Mouse (Mus musculus): Measurements from ENCODE around the gene Sctr. TPM values are rescaled to one million over a fixed set of nuclear protein-coding genes. Genes with fewer than 3 reads are reported as not detected.

Sctr gene
- polyA plus RNA-seq, 1 experiment from 2014 or later, result 0.76 TPM

GRCm38 (mm10) chr1:120021951-120022350 lies 15.3 kb downstream of the Sctr start:
- no peak overlapping the region for H3K9ac ChIP-seq (ENCODE audit: low read depth, low read length)
- H3K9me3 ChIP-seq (ENCODE audit: control insufficient read depth, low read length), result no peaks in the 10 kb centered on the region
- H3K36me3 ChIP-seq (ENCODE audit: control insufficient read depth, insufficient read depth, low read length), result no peaks in the 10 kb centered on the region
- ATAC-seq, result no peak
- H3K27me3 ChIP-seq (replicated peaks; ENCODE audit: control insufficient read depth, insufficient read depth, low read length), result no peaks in the 10 kb centered on the region
- H3K4me2 ChIP-seq (ENCODE audit: low read length), result no peak overlapping the region
- no peaks in the 10 kb centered on the region for H3K4me1 ChIP-seq (ENCODE audit: control insufficient read depth, insufficient read depth, low read depth, low read length)
- H3K4me3 ChIP-seq (ENCODE audit: low read length), result no peak overlapping the region
- no peak overlapping the region for H3K27ac ChIP-seq (ENCODE audit: low read depth, low read length)
- WGBS, result 83% methylated on average over 17 of the region's 17 CpGs

- Histone ChIP-seq H3K36me3 (ENCODE audit: control insufficient read depth, insufficient read depth, low read length) (no peaks in the 10 kb centered on the region), H3K9ac (ENCODE audit: low read depth, low read length) (no peak overlapping the region), H3K27me3 (replicated peaks; ENCODE audit: control insufficient read depth, insufficient read depth, low read length) (no peaks in the 10 kb centered on the region), H3K4me1 (ENCODE audit: control insufficient read depth, insufficient read depth, low read depth, low read length) (no peaks in the 10 kb centered on the region), H3K27ac (ENCODE audit: low read depth, low read length) (no peak overlapping the region), H3K4me2 (ENCODE audit: low read length) (no peak overlapping the region), H3K9me3 (ENCODE audit: control insufficient read depth, low read length) (no peaks in the 10 kb centered on the region), H3K4me3 (ENCODE audit: low read length) (no peak overlapping the region)
- ATAC-seq, result no peak
- WGBS, result 67% methylated on average over 10 of the region's 10 CpGs
Measured at GRCm38 (mm10) chr1:120024331-120025049, 17.8 kb downstream of the Sctr start.

GRCm38 (mm10) chr1:120025050-120025439 lies 18.4 kb downstream of the Sctr start:
- H3K27ac ChIP-seq (ENCODE audit: low read depth, low read length), result no peak overlapping the region
- no peak overlapping the region for H3K9ac ChIP-seq (ENCODE audit: low read depth, low read length)
- 24% methylated on average over 2 of the region's 2 CpGs for WGBS
- no peaks in the 10 kb centered on the region for H3K36me3 ChIP-seq (ENCODE audit: control insufficient read depth, insufficient read depth, low read length)
- no peak overlapping the region for H3K4me2 ChIP-seq (ENCODE audit: low read length)
- H3K27me3 ChIP-seq (replicated peaks; ENCODE audit: control insufficient read depth, insufficient read depth, low read length), result no peaks in the 10 kb centered on the region
- no peak for ATAC-seq
- H3K4me1 ChIP-seq (ENCODE audit: control insufficient read depth, insufficient read depth, low read depth, low read length), result no peaks in the 10 kb centered on the region
- H3K4me3 ChIP-seq (ENCODE audit: low read length), result no peak overlapping the region
- H3K9me3 ChIP-seq (ENCODE audit: control insufficient read depth, low read length), result no peaks in the 10 kb centered on the region

- no peaks in the 10 kb centered on the region for H3K9me3 ChIP-seq (ENCODE audit: control insufficient read depth, low read length)
- no peaks in the 10 kb centered on the region for H3K36me3 ChIP-seq (ENCODE audit: control insufficient read depth, insufficient read depth, low read length)
- no peak overlapping the region for H3K27ac ChIP-seq (ENCODE audit: low read depth, low read length)
- H3K4me2 ChIP-seq (ENCODE audit: low read length), result no peak overlapping the region
- no peak for ATAC-seq
- WGBS, result 58% methylated on average over 4 of the region's 4 CpGs
- H3K4me3 ChIP-seq (ENCODE audit: low read length), result no peak overlapping the region
- H3K9ac ChIP-seq (ENCODE audit: low read depth, low read length), result no peak overlapping the region
- no peaks in the 10 kb centered on the region for H3K27me3 ChIP-seq (replicated peaks; ENCODE audit: control insufficient read depth, insufficient read depth, low read length)
- H3K4me1 ChIP-seq (ENCODE audit: control insufficient read depth, insufficient read depth, low read depth, low read length), result no peaks in the 10 kb centered on the region
Measured at GRCm38 (mm10) chr1:120027693-120028092, 21.0 kb downstream of the Sctr start.

- no peak; the same call in 1 of the 2 replicates for ATAC-seq
- Histone ChIP-seq H3K36me3 (ENCODE audit: control insufficient read depth, insufficient read depth, low read length) (no peaks in the 10 kb centered on the region), H3K4me1 (ENCODE audit: control insufficient read depth, insufficient read depth, low read depth, low read length) (no peaks in the 10 kb centered on the region), H3K27ac (ENCODE audit: low read depth, low read length) (no peak overlapping the region), H3K4me2 (ENCODE audit: low read length) (no peak overlapping the region), H3K9me3 (ENCODE audit: control insufficient read depth, low read length) (no peaks in the 10 kb centered on the region), H3K9ac (ENCODE audit: low read depth, low read length) (no peak overlapping the region), H3K4me3 (ENCODE audit: low read length) (no peak overlapping the region), H3K27me3 (replicated peaks; ENCODE audit: control insufficient read depth, insufficient read depth, low read length) (no peaks in the 10 kb centered on the region)
- 76% methylated on average over 3 of the region's 3 CpGs for WGBS
Measured at GRCm38 (mm10) chr1:120030474-120030873, 23.8 kb downstream of the Sctr start.

GRCm38 (mm10) chr1:120032804-120033468 lies 26.2 kb downstream of the Sctr start:
- Histone ChIP-seq H3K27ac (ENCODE audit: low read depth, low read length) (no peak overlapping the region), H3K27me3 (replicated peaks; ENCODE audit: control insufficient read depth, insufficient read depth, low read length) (no peaks in the 10 kb centered on the region), H3K9me3 (ENCODE audit: control insufficient read depth, low read length) (no peaks in the 10 kb centered on the region), H3K9ac (ENCODE audit: low read depth, low read length) (no peak overlapping the region), H3K4me2 (ENCODE audit: low read length) (no peak overlapping the region), H3K4me1 (ENCODE audit: control insufficient read depth, insufficient read depth, low read depth, low read length) (no peaks in the 10 kb centered on the region), H3K4me3 (ENCODE audit: low read length) (no peak overlapping the region), H3K36me3 (ENCODE audit: control insufficient read depth, insufficient read depth, low read length) (no peaks in the 10 kb centered on the region)
- ATAC-seq, result peak; percentile 73; the same call in 1 of the 2 replicates
- WGBS, result 50% methylated on average over 10 of the region's 10 CpGs

- Histone ChIP-seq H3K36me3 (ENCODE audit: control insufficient read depth, insufficient read depth, low read length) (no peaks in the 10 kb centered on the region), H3K4me1 (ENCODE audit: control insufficient read depth, insufficient read depth, low read depth, low read length) (no peaks in the 10 kb centered on the region), H3K27me3 (replicated peaks; ENCODE audit: control insufficient read depth, insufficient read depth, low read length) (no peaks in the 10 kb centered on the region), H3K27ac (ENCODE audit: low read depth, low read length) (no peak overlapping the region), H3K9ac (ENCODE audit: low read depth, low read length) (no peak overlapping the region), H3K4me3 (ENCODE audit: low read length) (no peak overlapping the region), H3K9me3 (ENCODE audit: control insufficient read depth, low read length) (no peaks in the 10 kb centered on the region), H3K4me2 (ENCODE audit: low read length) (no peak overlapping the region)
- no peak for ATAC-seq
- WGBS, result 87% methylated on average over 2 of the region's 2 CpGs
Measured at GRCm38 (mm10) chr1:120033469-120033854, 26.8 kb downstream of the Sctr start.

GRCm38 (mm10) chr1:120034793-120035192 lies 28.1 kb downstream of the Sctr start:
- Histone ChIP-seq H3K27me3 (replicated peaks; ENCODE audit: control insufficient read depth, insufficient read depth, low read length) (no peaks in the 10 kb centered on the region), H3K9me3 (ENCODE audit: control insufficient read depth, low read length) (no peaks in the 10 kb centered on the region), H3K4me2 (ENCODE audit: low read length) (no peak overlapping the region), H3K27ac (ENCODE audit: low read depth, low read length) (no peak overlapping the region), H3K36me3 (ENCODE audit: control insufficient read depth, insufficient read depth, low read length) (no peaks in the 10 kb centered on the region), H3K4me3 (ENCODE audit: low read length) (no peak overlapping the region), H3K9ac (ENCODE audit: low read depth, low read length) (no peak overlapping the region), H3K4me1 (ENCODE audit: control insufficient read depth, insufficient read depth, low read depth, low read length) (no peaks in the 10 kb centered on the region)
- 53% methylated on average over 1 of the region's 1 CpGs for WGBS
- no peak for ATAC-seq

GRCm38 (mm10) chr1:120035456-120036034 lies 28.9 kb downstream of the Sctr start:
- Histone ChIP-seq H3K4me3 (ENCODE audit: low read length) (no peak overlapping the region), H3K9me3 (ENCODE audit: control insufficient read depth, low read length) (no peaks in the 10 kb centered on the region), H3K36me3 (ENCODE audit: control insufficient read depth, insufficient read depth, low read length) (no peaks in the 10 kb centered on the region), H3K4me1 (ENCODE audit: control insufficient read depth, insufficient read depth, low read depth, low read length) (no peaks in the 10 kb centered on the region), H3K27me3 (replicated peaks; ENCODE audit: control insufficient read depth, insufficient read depth, low read length) (no peaks in the 10 kb centered on the region), H3K4me2 (ENCODE audit: low read length) (no peak overlapping the region), H3K9ac (ENCODE audit: low read depth, low read length) (no peak overlapping the region), H3K27ac (ENCODE audit: low read depth, low read length) (no peak overlapping the region)
- 76% methylated on average over 7 of the region's 7 CpGs for WGBS
- no peak for ATAC-seq
